Mouse (Mus musculus): ENCODE data around the gene Bicdl1.

GRCm38 (mm10) chr5:115710171-115710570 is 21.2 kb downstream of the Bicdl1 start:
- TF ChIP-seq CTCF (IDR thresholded peaks at IDR 0.05; ENCODE audit: extremely low read depth, insufficient read length, insufficient replicate concordance, low read depth, low read length) (no peak), POLR2A (IDR thresholded peaks at IDR 0.05; ENCODE audit: low read depth, low read length) (no peak)
